Mouse (Mus musculus): Measurements from ENCODE around the gene Tmeff1.

DNA sequence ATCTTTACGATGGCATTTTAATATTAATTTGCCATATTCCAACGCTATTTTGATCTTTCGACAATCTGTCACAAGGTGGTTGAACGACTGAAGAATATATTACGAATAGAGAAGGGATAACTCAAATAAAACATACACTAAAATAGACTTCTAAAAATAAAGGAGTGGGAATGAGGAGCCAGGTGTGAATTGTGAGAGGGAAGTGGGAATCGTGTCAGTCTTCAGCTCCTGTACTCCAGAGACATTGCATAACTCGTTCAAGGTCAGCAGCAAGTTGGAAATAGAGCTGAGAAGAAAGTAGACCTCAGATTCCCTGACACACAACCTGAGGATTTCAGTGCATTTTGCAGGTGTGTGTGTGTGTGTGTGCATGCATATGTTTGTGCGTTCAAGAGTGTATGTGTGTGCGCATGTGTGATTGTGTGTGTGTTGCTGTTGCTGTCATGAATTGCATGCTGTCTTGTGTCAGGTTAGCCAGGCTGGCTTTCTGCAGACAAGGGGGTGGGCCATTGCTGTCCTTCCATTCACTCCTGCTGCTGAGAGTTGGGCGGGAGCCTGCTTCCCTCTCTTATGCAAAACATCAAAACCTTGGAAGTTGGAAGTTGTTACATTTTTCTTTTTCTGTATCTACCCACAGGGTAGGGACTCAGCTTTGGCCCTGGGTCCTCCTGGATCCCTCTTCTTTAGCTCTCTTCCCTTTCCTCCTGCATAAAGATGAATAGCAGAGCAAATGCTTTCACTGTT is 65.8 kb downstream of the Tmeff1 start:
- no peak for TF ChIP-seq POLR2A (IDR thresholded peaks at IDR 0.05; ENCODE audit: extremely low read depth, insufficient read depth, low read length)
- no peak for TF ChIP-seq CTCF (IDR thresholded peaks at IDR 0.05; ENCODE audit: extremely low read depth, insufficient read depth, low read length)

All from cortical plate, adult 2 months (tissue).